Mouse (Mus musculus): Measurements from ENCODE around the gene Bri3. TPM values are rescaled to one million over a fixed set of nuclear protein-coding genes. Genes with fewer than 3 reads are reported as not detected.

Bri3 gene
- total and polyA plus RNA-seq, 3 experiments = 21.6 to 40.5 TPM; not detected in 1

DNA sequence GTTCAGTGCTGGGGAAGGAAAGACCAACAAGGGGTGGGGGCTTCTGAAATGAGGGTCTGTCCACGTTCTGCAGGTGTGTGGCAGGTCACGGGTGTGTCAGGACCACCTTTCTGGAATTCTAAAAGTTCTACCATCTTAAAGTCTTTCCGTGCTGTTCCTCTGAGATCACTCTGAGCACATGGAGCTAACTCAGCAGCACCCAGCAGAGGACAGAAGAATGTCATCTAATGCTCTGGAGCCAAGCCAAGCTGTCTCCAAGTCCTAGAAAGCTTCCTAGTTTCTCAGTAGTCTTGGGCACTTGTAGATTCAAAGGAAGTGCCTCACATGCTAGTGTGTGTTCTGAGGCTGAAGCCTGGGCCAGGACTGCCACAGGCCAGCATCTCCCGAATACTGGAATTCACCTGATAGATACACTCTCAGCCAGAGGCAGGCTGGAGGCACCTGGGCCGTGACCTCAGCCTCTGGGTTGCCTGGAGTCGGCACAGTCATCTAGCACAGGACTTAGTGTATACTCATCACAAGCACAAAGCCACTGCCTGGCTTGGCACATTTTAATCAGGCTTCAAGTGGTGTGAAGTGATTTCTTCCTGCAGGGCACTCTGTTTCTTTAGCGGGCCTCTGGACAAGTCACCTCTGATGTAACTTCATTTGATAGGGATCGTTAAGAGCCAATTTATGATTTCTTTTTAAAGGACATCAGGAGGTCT, 23.5 kb downstream of the Bri3 start:
- Histone ChIP-seq H3K79me2 (ENCODE audit: control insufficient read depth, insufficient read depth, low read length, poor library complexity) (no peaks in the 10 kb centered on the region), H3K4me3 (ENCODE audit: control insufficient read depth in 1 of 2, insufficient read depth in 1 of 2, low read depth in 2 of 2, low read length in 2 of 2) (no peak overlapping the region), H3K36me3 (ENCODE audit: control insufficient read depth in 1 of 2, insufficient read depth in 2 of 2, low read length in 2 of 2) (peaks cover 0 to 15% of the 10 kb centered on the region in 2 experiments; a peak in 2 of 4 replicates), H3K9me3 (replicated peaks; ENCODE audit: insufficient read depth, low read length) (no peaks in the 10 kb centered on the region), H3K27ac (ENCODE audit: control insufficient read depth, low read depth, low read length) (no peak overlapping the region), H3K27me3 (ENCODE audit: control insufficient read depth in 1 of 2, insufficient read depth in 2 of 2, low read length in 2 of 2) (no peaks in the 10 kb centered on the region), H3K9ac (ENCODE audit: control insufficient read depth, low read depth, low read length, poor library complexity, severe bottlenecking) (no peak overlapping the region), H3K4me1 (ENCODE audit: control insufficient read depth in 1 of 2, insufficient read depth in 2 of 2, low read length in 2 of 2) (peaks cover 0 to 21% of the 10 kb centered on the region in 2 experiments; a peak in 3 of 4 replicates)
- DNase-seq (ENCODE audit: low read depth, low spot score) = peak; percentile 78
- TF ChIP-seq MXI1 (IDR thresholded peaks at IDR 0.05; ENCODE audit: low read depth, low read length) (0 out of 2 replicates have a peak, but pooled peaks have one; percentile 26), ZNF384 (IDR thresholded peaks at IDR 0.05; ENCODE audit: low read depth, low read length) (no peak), ETS1 (IDR thresholded peaks at IDR 0.05; ENCODE audit: low read depth, low read length) (no peak), MAFK (IDR thresholded peaks at IDR 0.05; ENCODE audit: borderline replicate concordance, low read depth, low read length) (no peak), RCOR1 (IDR thresholded peaks at IDR 0.05; ENCODE audit: low read depth, low read length) (0 out of 2 replicates have a peak, but pooled peaks have one; percentile 18), SMC3 (IDR thresholded peaks at IDR 0.05; ENCODE audit: low read depth, low read length) (peak; percentile 72), EP300 (IDR thresholded peaks at IDR 0.05; ENCODE audit: low read depth in 1 of 2, low read length in 2 of 2) (no peak), RAD21 (IDR thresholded peaks at IDR 0.05; ENCODE audit: low read depth, low read length) (peak; percentile 69), MYC (IDR thresholded peaks at IDR 0.05; ENCODE audit: low read depth, low read length) (peak; percentile 74; the same call in 1 of the 2 replicates), UBTF (IDR thresholded peaks at IDR 0.05; ENCODE audit: borderline replicate concordance, insufficient read depth, low read depth, low read length) (no peak), MEF2A (IDR thresholded peaks at IDR 0.05; ENCODE audit: extremely low read depth, insufficient replicate concordance, low read depth, low read length, poor library complexity, severe bottlenecking) (no peak), ZC3H11A (IDR thresholded peaks at IDR 0.05; ENCODE audit: low read depth, low read length) (peak; percentile 45), GATA1 (IDR thresholded peaks at IDR 0.05; ENCODE audit: low read depth, low read length) (no peak), CTCF (IDR thresholded peaks at IDR 0.05 in 2 of 3, conservative IDR thresholded peaks at IDR 0.05 in 1 of 3; ENCODE audit: control insufficient read depth in 1 of 3, insufficient read depth in 1 of 3, low read depth in 2 of 3, low read length in 3 of 3, poor library complexity in 1 of 3, severe bottlenecking in 1 of 3) (peak; percentile 31 to 73 (median 64); a peak in 5 of 6 replicates), E2F4 (IDR thresholded peaks at IDR 0.05; ENCODE audit: borderline replicate concordance, low read depth, low read length) (no peak), ELF1 (IDR thresholded peaks at IDR 0.05; ENCODE audit: low read depth, low read length) (no peak), SIN3A (IDR thresholded peaks at IDR 0.05; ENCODE audit: low read length) (0 out of 2 replicates have a peak, but pooled peaks have one; percentile 26), TBP (IDR thresholded peaks at IDR 0.05; ENCODE audit: low read depth, low read length) (no peak), BHLHE40 (IDR thresholded peaks at IDR 0.05; ENCODE audit: borderline replicate concordance, low read depth, low read length) (peak; percentile 28; the same call in 1 of the 2 replicates), NELFE (IDR thresholded peaks at IDR 0.05; ENCODE audit: low read depth, low read length) (no peak), ZMIZ1 (IDR thresholded peaks at IDR 0.05; ENCODE audit: low read depth, low read length) (no peak), GABPA (IDR thresholded peaks at IDR 0.05; ENCODE audit: low read depth, low read length) (no peak), POLR2AphosphoS5 (IDR thresholded peaks at IDR 0.05; ENCODE audit: borderline replicate concordance, low read depth, low read length) (no peak), POLR2A (IDR thresholded peaks at IDR 0.05; ENCODE audit: control insufficient read depth in 1 of 2, insufficient read depth in 1 of 2, low read depth in 1 of 2, low read length in 2 of 2, poor library complexity in 1 of 2) (no peak), CHD2 (IDR thresholded peaks at IDR 0.05; ENCODE audit: low read length) (no peak), NRF1 (IDR thresholded peaks at IDR 0.05; ENCODE audit: insufficient read depth, low read depth, low read length, poor library complexity, severe bottlenecking) (no peak), TCF12 (IDR thresholded peaks at IDR 0.05; ENCODE audit: low read depth, low read length) (no peak), POLR2AphosphoS2 (IDR thresholded peaks at IDR 0.05; ENCODE audit: low read length) (no peak), USF1 (IDR thresholded peaks at IDR 0.05; ENCODE audit: low read depth, low read length) (no peak), TAL1 (IDR thresholded peaks at IDR 0.05; ENCODE audit: low read length) (no peak), KAT2A (conservative IDR thresholded peaks at IDR 0.05; ENCODE audit: low read depth, low read length) (no peak), CHD1 (IDR thresholded peaks at IDR 0.05; ENCODE audit: low read depth, low read length) (no peak), HCFC1 (IDR thresholded peaks at IDR 0.05; ENCODE audit: low read depth, low read length) (no peak), USF2 (IDR thresholded peaks at IDR 0.05; ENCODE audit: borderline replicate concordance in 1 of 2, insufficient read depth in 1 of 2, low read depth in 1 of 2, low read length in 2 of 2) (no peak), ZKSCAN1 (IDR thresholded peaks at IDR 0.05; ENCODE audit: low read depth, low read length) (no peak), MYB (IDR thresholded peaks at IDR 0.05; ENCODE audit: low read depth, low read length) (no peak)
